Comparison of ENCODE assay signal across 9 mouse cellular contexts in genomic region chr1:134725276-134725675, GRCm38 (mm10).
DNase-seq lines count a peak whose midpoint lies in the region; ATAC-seq lines count a peak whose summit lies in the region.
"Had no signal": no experiment of that assay in that cellular context is flagged by ENCODE, and none has a peak within 500 bp of the region (broad histone marks: within the 10 kb centered on the region; RNA-seq: fewer than 3 reads in every experiment).

No protein-coding gene starts in this region.

- no peak overlapping the region for H3K27ac ChIP-seq in midbrain, embryonic 13.5 days
- no peak overlapping the region for H3K27ac ChIP-seq in midbrain, embryonic 10.5 days (replicated peaks)
- H3K27ac ChIP-seq: liver, embryonic 13.5 days had no signal

- H3K9me3 ChIP-seq in midbrain, embryonic 13.5 days: no peaks in the 10 kb centered on the region
- no peaks in the 10 kb centered on the region for H3K9me3 ChIP-seq in midbrain, embryonic 10.5 days (replicated peaks)
- H3K9me3 ChIP-seq: liver, embryonic 13.5 days had no signal

- no peak overlapping the region for H3K4me2 ChIP-seq in midbrain, embryonic 13.5 days (replicated peaks)
- H3K4me2 ChIP-seq: liver, embryonic 13.5 days had no signal

- DNase-seq in CD4-positive, CD25-positive, alpha-beta regulatory T cell, adult 2 months (ENCODE audit: low read depth, low spot score): peak; percentile 33
- no peak for DNase-seq in midbrain, embryonic 10.5 days (ENCODE audit: low spot score)
- peak; percentile 96 for DNase-seq in cerebellum, adult 9-10 months
- DNase-seq in heart, postnatal 36 days: peak; percentile 61 to 62
- peak; percentile 60 for DNase-seq in lung, postnatal 14 days
- no peak for DNase-seq in natural killer cell, adult 2 months (ENCODE audit: low spot score in 2 of 2)
- DNase-seq: liver, embryonic 13.5 days had no signal

- WGBS in midbrain, embryonic 13.5 days: 60% methylated on average over 5 of the region's 5 CpGs
- 51% methylated on average over 5 of the region's 5 CpGs for WGBS in midbrain, embryonic 10.5 days

- H3K27me3 ChIP-seq in midbrain, embryonic 13.5 days: no peaks in the 10 kb centered on the region
- 0 out of 2 replicates have a peak, but pooled peaks cover 4% of the 10 kb centered on the region for H3K27me3 ChIP-seq in midbrain, embryonic 10.5 days (ENCODE audit: low read depth, poor library complexity, severe bottlenecking)

- no peak for ATAC-seq in CD4-positive, CD25-positive, alpha-beta regulatory T cell, adult 4 months
- ATAC-seq in midbrain, embryonic 13.5 days: 0 out of 2 replicates have a peak, but pooled peaks have one; percentile 21

- H3K4me1 ChIP-seq in midbrain, embryonic 13.5 days (replicated peaks): no peaks in the 10 kb centered on the region
- H3K4me1 ChIP-seq in midbrain, embryonic 10.5 days: peaks cover 28% of the 10 kb centered on the region
- H3K4me1 ChIP-seq: liver, embryonic 13.5 days had no signal

- H3K9ac ChIP-seq in midbrain, embryonic 13.5 days (replicated peaks): no peak overlapping the region
- H3K9ac ChIP-seq: liver, embryonic 13.5 days had no signal

- H3K4me3 ChIP-seq in midbrain, embryonic 13.5 days (replicated peaks): no peak overlapping the region
- no peak overlapping the region for H3K4me3 ChIP-seq in midbrain, embryonic 10.5 days
- H3K4me3 ChIP-seq: liver, embryonic 13.5 days had no signal

- intact Hi-C loops in heart, postnatal 36 days (cut with DNase I): loop anchor here (5.0 to 10.0 kb wide), 2 partner anchors 107 to 230 kb away; partner anchors contain the start of gene Ppp1r12b

- H3K36me3 ChIP-seq in midbrain, embryonic 13.5 days: no peaks in the 10 kb centered on the region
- no peaks in the 10 kb centered on the region for H3K36me3 ChIP-seq in midbrain, embryonic 10.5 days
- H3K36me3 ChIP-seq: liver, embryonic 13.5 days had no signal

Comparison
In these comparisons a context has a peak if more than half of its experiments do, and no peak if none do; other contexts are left out.
1. DNase-seq: peak in CD4-positive, CD25-positive, alpha-beta regulatory T cell, adult 2 months (single experiment), cerebellum, adult 9-10 months (single experiment), heart, postnatal 36 days (2 of 2) and lung, postnatal 14 days (single experiment); none in midbrain, embryonic 10.5 days (single experiment) and natural killer cell, adult 2 months (0 of 2).